Mouse (Mus musculus) hindbrain, embryonic 11.5 days (tissue): ENCODE results near the gene Ptdss2. TPM values are rescaled to one million over a fixed set of nuclear protein-coding genes. Genes with fewer than 3 reads are reported as not detected.
A peak's percentile ranks its signal among the peaks of the same experiment; 100 is the strongest.

ENCODE experiments used
- ATAC-seq: fragments of 200-750 bp; cut with Nextera tagmentation; 2 replicates; pipeline ENCODE4 v1.8.0; 2017; ENCODE audit warnings: mild to moderate bottlenecking, moderate TSS enrichment, moderate library complexity; ENCODE audit not compliant: low FRiP score
- DNase-seq: peaks from one replicate; pipeline ENCODE4 v3.0.0-alpha.2; 2015; ENCODE audit warnings: low spot score
- H3K27ac ChIP-seq: fragments of 300-500 bp; sonication (generic); 2 replicates; pipeline ENCODE4 v1.5.1; 2014; ENCODE audit warnings: mild to moderate bottlenecking, low read depth, low read length
- H3K27me3 ChIP-seq: fragments of 300-500 bp; sonication (generic); 2 replicates; pipeline ENCODE4 v1.6.1; 2014; ENCODE audit warnings: mild to moderate bottlenecking, low read length, moderate library complexity, mixed read lengths; ENCODE audit not compliant: control insufficient read depth, insufficient read depth
- H3K36me3 ChIP-seq: fragments of 300-500 bp; sonication (generic); 2 replicates; pipeline ENCODE4 v1.6.1; 2014; ENCODE audit warnings: mild to moderate bottlenecking, low read length, moderate library complexity, mixed read lengths; ENCODE audit not compliant: control insufficient read depth, insufficient read depth
- H3K4me1 ChIP-seq: fragments of 300-500 bp; sonication (generic); replicated peaks from 2 replicates; pipeline ENCODE4 v1.6.1; 2014; ENCODE audit warnings: low read length, mixed read lengths; ENCODE audit not compliant: control insufficient read depth, insufficient read depth
- H3K4me2 ChIP-seq: fragments of 300-500 bp; sonication (generic); replicated peaks from 2 replicates; pipeline ENCODE4 v1.6.1; 2014; ENCODE audit warnings: mild to moderate bottlenecking, low read depth, low read length
- H3K4me3 ChIP-seq: fragments of 300-500 bp; sonication (generic); 2 replicates; pipeline ENCODE4 v1.5.1; 2014; ENCODE audit warnings: low read depth, low read length
- H3K9ac ChIP-seq: fragments of 300-500 bp; sonication (generic); 2 replicates; pipeline ENCODE4 v1.6.1; 2014; ENCODE audit warnings: low read depth, low read length
- H3K9me3 ChIP-seq: fragments of 300-500 bp; sonication (generic); 2 replicates; pipeline ENCODE4 v1.6.1; 2016; ENCODE audit warnings: low read length; ENCODE audit not compliant: control insufficient read depth
- whole genome bisulfite sequencing: fragments of 180-500 bp; shearing (Covaris S2); extraction: QIAGEN DNeasy Blood & Tissue Kit; methylation state at CpG from one replicate; pipeline ENCODE4 v1.1.7; 2014; 5-methylcytosine and 5-hydroxymethylcytosine counted together
- polyA plus RNA-seq: library from polyadenylated mRNA; unstranded; fragments of >200 nt; fragmentation: Nextera tagmentation; extraction: Ambion mirVana; gene quantifications from 2 replicates; pipeline ENCODE4 v1.2.1, GENCODE M21; 2014

Ptdss2 gene
- polyA plus RNA-seq, 1 experiment from 2014 or later = 65.2 TPM

- H3K9me3 ChIP-seq = no peaks in the 10 kb centered on the region
- H3K27me3 ChIP-seq = no peaks in the 10 kb centered on the region
- ATAC-seq (no peak), DNase-seq (no peak)
- H3K27ac ChIP-seq = no peak overlapping the region
- H3K4me2 ChIP-seq = peak overlapping the region; percentile 96
- H3K9ac ChIP-seq = peak overlapping the region; percentile 81
- 0 out of 2 replicates have a peak, but pooled peaks cover 3% of the 10 kb centered on the region for H3K36me3 ChIP-seq
- WGBS = 28% methylated on average over 12 of the region's 12 CpGs
- peak overlapping the region; percentile 89 for H3K4me3 ChIP-seq
- H3K4me1 ChIP-seq = peaks cover 7% of the 10 kb centered on the region; the same call in 1 of the 2 replicates
These were observed 70.7 kb downstream of the Ptdss2 start for GRCm38 (mm10) chr7:141192776-141193347.

GRCm38 (mm10) chr7:141193348-141193856 lies 71.2 kb downstream of the Ptdss2 start:
- H3K9ac ChIP-seq = peak overlapping the region; percentile 81
- H3K9me3 ChIP-seq = no peaks in the 10 kb centered on the region
- 0 out of 2 replicates have a peak, but pooled peaks cover 3% of the 10 kb centered on the region for H3K36me3 ChIP-seq
- peaks cover 7% of the 10 kb centered on the region; the same call in 1 of the 2 replicates for H3K4me1 ChIP-seq
- H3K4me2 ChIP-seq = peak overlapping the region; percentile 96
- peak overlapping the region; percentile 79 for H3K27ac ChIP-seq
- no peak for ATAC-seq
- WGBS = under 1% methylated on average over 24 of the region's 43 CpGs
- H3K27me3 ChIP-seq = no peaks in the 10 kb centered on the region
- peak overlapping the region; percentile 89 for H3K4me3 ChIP-seq
- peak; percentile 61 for DNase-seq

- DNase-seq = peak; percentile 99
- ATAC-seq = peak; percentile 93
- Histone ChIP-seq H3K27ac (peak within 1 kb of the TSS; percentile 79), H3K4me3 (peak within 1 kb of the TSS; percentile 89), H3K9ac (peak within 1 kb of the TSS; percentile 81), H3K4me1 (peaks cover 7% of the 10 kb centered on the region; the same call in 1 of the 2 replicates), H3K4me2 (peak within 1 kb of the TSS; percentile 96), H3K9me3 (no peaks in the 10 kb centered on the region), H3K27me3 (no peaks in the 10 kb centered on the region), H3K36me3 (0 out of 2 replicates have a peak, but pooled peaks cover 3% of the 10 kb centered on the region)
- WGBS = under 1% methylated on average over 37 of the region's 39 CpGs
These were observed 71.8 kb downstream of the Ptdss2 start, which contains the start of the genes Hras and Lrrc56 for GRCm38 (mm10) chr7:141193948-141194347. Hras (minus strand) TSS chr7:141194005. Lrrc56 (plus strand) TSS chr7:141194157.

- H3K9me3 ChIP-seq = no peaks in the 10 kb centered on the region
- WGBS = under 1% methylated on average over 23 of the region's 23 CpGs
- H3K27me3 ChIP-seq = no peaks in the 10 kb centered on the region
- H3K9ac ChIP-seq = peak overlapping the region; percentile 54; the same call in 1 of the 2 replicates
- DNase-seq (no peak), ATAC-seq (no peak)
- H3K27ac ChIP-seq = peak overlapping the region; percentile 38
- H3K36me3 ChIP-seq = 0 out of 2 replicates have a peak, but pooled peaks cover 3% of the 10 kb centered on the region
- peak overlapping the region; percentile 91 for H3K4me2 ChIP-seq
- H3K4me3 ChIP-seq = peak overlapping the region; percentile 89
- peaks cover 7% of the 10 kb centered on the region; the same call in 1 of the 2 replicates for H3K4me1 ChIP-seq
These were observed 72.2 kb downstream of the Ptdss2 start for GRCm38 (mm10) chr7:141194409-141194808.

GRCm38 (mm10) chr7:141194830-141195229 lies 72.6 kb downstream of the Ptdss2 start:
- Histone ChIP-seq H3K4me3 (peak overlapping the region; percentile 89), H3K4me1 (peaks cover 7% of the 10 kb centered on the region; the same call in 1 of the 2 replicates), H3K4me2 (peak overlapping the region; percentile 91), H3K9me3 (no peaks in the 10 kb centered on the region), H3K36me3 (0 out of 2 replicates have a peak, but pooled peaks cover 3% of the 10 kb centered on the region), H3K27me3 (no peaks in the 10 kb centered on the region), H3K27ac (peak overlapping the region; percentile 61), H3K9ac (peak overlapping the region; percentile 54)
- DNase-seq (peak; percentile 99), ATAC-seq (peak; percentile 63)
- under 1% methylated on average over 28 of the region's 28 CpGs for WGBS

- Histone ChIP-seq H3K4me2 (no peak overlapping the region), H3K9me3 (no peaks in the 10 kb centered on the region), H3K4me3 (no peak overlapping the region), H3K27me3 (no peaks in the 10 kb centered on the region), H3K27ac (no peak overlapping the region), H3K36me3 (0 out of 2 replicates have a peak, but pooled peaks cover under 1% of the 10 kb centered on the region), H3K9ac (no peak overlapping the region), H3K4me1 (peaks cover 7% of the 10 kb centered on the region; the same call in 1 of the 2 replicates)
- DNase-seq = no peak
- 95% methylated on average over 2 of the region's 2 CpGs for WGBS
- no peak for ATAC-seq
These were observed 73.6 kb downstream of the Ptdss2 start for GRCm38 (mm10) chr7:141195754-141196153.

- H3K9me3 ChIP-seq = no peaks in the 10 kb centered on the region
- no peak overlapping the region for H3K9ac ChIP-seq
- WGBS = 88% methylated on average over 8 of the region's 8 CpGs
- H3K4me1 ChIP-seq = peaks cover 7% of the 10 kb centered on the region; the same call in 1 of the 2 replicates
- no peak for ATAC-seq
- H3K36me3 ChIP-seq = no peaks in the 10 kb centered on the region
- H3K4me3 ChIP-seq = no peak overlapping the region
- H3K27me3 ChIP-seq = no peaks in the 10 kb centered on the region
- no peak overlapping the region for H3K27ac ChIP-seq
- H3K4me2 ChIP-seq = no peak overlapping the region
- DNase-seq = no peak
These were observed 74.6 kb downstream of the Ptdss2 start for GRCm38 (mm10) chr7:141196619-141197282.

GRCm38 (mm10) chr7:141198121-141198520 lies 75.9 kb downstream of the Ptdss2 start:
- H3K9ac ChIP-seq = no peak overlapping the region
- WGBS = 95% methylated on average over 4 of the region's 4 CpGs
- no peak overlapping the region for H3K4me3 ChIP-seq
- DNase-seq (no peak), ATAC-seq (no peak)
- no peak overlapping the region for H3K27ac ChIP-seq
- no peaks in the 10 kb centered on the region for H3K27me3 ChIP-seq
- no peaks in the 10 kb centered on the region for H3K9me3 ChIP-seq
- H3K36me3 ChIP-seq = no peaks in the 10 kb centered on the region
- no peak overlapping the region for H3K4me2 ChIP-seq
- H3K4me1 ChIP-seq = peaks cover 4% of the 10 kb centered on the region; the same call in 1 of the 2 replicates
